Mouse (Mus musculus) common myeloid progenitor, adult 5-6 weeks (primary cell): ENCODE measurements at regions not wholly inside any gene's neighbourhood (a gene's known extent, or its start where the extent isn't known, plus 50 kb on each side); places are given as distances from the start of the nearest gene placed in this dataset.

Experiments
- ATAC-seq: replicated peaks from 2 replicates; pipeline ENCODE4 v1.8.0; 2016; ENCODE audit warnings: low read depth, mild to moderate bottlenecking, moderate TSS enrichment, inconsistent platforms; ENCODE audit not compliant: poor library complexity, severe bottlenecking

DNA sequence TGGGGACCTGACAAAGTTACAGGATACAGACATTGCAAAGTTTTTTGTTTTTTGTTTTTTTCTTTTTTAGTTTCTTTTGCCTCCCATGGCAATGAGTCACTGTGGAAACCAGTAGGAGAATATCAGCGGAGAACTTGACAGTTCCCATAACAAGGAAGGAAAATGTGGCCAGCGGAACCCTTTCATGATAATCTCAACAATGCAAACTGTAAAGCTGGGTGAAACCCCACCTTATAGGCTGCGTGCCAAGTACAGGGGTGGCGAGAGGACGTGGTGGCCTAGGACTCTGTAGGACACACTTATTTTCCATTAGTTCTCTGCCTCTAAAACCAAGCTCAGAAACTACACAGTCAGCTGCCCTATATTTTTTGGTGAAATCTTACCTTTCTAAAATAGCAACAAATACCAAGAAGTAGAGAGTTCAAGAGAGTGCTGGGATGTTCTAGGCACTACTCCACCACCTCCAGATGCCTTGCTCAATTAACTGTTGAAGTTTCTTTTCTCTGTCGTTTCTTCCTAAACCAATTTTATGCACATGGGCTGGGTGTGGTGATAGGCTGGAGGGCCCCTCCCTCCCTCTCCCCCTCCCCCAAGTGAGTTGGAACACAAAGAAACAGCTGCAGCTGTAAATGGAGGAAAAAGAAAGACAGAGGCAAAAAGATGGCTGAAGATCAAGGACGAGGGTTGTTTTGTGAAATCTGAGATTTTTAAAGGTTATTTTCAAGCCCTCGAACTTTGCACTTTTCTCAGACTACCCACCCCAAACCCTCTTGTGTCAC, 201.0 kb upstream of the Kbtbd8 start:
- peak; percentile 81 for ATAC-seq

DNA sequence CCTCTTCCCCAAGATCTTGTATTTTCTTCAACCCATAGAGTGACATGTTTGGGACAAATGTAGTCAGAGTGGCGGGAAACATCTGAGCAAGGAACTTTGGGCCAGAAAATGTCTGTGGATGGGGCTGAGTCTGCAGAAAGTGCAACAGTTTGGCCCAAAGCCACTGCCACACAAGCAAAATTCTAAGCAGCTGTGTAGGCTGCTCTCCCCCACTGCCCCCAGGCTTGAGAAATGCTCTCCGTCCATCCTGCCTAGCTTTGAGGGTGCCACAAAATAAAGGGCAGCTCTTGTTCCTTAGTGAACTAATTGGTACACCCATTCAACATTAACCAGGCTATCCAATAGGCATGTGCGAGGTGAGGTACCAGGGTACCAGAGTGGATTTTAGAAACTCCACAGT, 205.2 kb upstream of the Kbtbd8 start:
- ATAC-seq: no peak

GRCm38 (mm10) chr6:94911374-94911773, 205.7 kb upstream of the Kbtbd8 start:
- ATAC-seq: no peak

DNA sequence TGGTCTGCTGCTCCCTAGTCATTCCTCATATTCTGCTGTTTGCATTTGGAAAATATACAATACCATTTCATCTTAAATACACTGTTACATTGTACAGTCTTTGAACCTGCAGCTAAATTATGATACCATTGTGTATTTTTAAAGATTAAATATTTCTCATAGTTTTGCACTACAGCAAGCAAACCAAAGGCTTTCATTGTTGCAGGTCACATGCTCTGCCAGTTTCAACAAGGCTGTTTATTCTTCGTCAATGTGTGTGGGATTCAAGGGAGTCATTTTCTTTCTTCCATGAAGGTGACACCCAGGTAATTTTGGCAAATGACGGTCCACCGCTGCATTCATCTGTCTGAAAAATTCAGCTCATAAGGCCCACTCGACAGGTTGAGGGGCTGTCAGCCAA, 200.9 kb upstream of the Lrig1 start:
- ATAC-seq: no peak

DNA sequence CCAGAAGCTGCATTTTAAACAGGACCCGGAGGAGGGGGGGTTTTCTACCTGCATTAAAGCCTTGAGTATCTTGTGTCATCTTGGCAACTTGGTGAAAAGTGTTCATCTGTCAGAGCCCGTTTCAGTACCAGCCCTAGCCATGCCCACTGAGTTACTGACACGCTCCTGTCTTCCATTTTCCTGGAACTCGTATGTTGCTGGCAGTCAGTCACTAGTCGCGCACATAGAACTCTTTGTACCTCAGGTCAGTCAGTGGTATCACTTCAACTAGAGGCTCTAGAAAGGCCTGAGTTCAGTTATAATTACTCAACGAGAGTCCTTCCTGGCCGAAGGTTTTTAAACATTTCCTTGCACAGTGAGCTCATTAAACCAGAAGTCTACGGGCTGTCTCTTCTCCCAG, 198.9 kb upstream of the Lrig1 start:
- ATAC-seq: no peak

GRCm38 (mm10) chr6:94890165-94890564, 190.2 kb upstream of the Lrig1 start:
- ATAC-seq: no peak

GRCm38 (mm10) chr6:94889271-94889670, 189.3 kb upstream of the Lrig1 start:
- no peak for ATAC-seq

GRCm38 (mm10) chr6:94881139-94881538, 181.2 kb upstream of the Lrig1 start:
- no peak for ATAC-seq

- ATAC-seq: no peak
Measured at GRCm38 (mm10) chr6:94875841-94876240, 175.9 kb upstream of the Lrig1 start.

- no peak for ATAC-seq
Measured at GRCm38 (mm10) chr6:94875065-94875464, 175.1 kb upstream of the Lrig1 start.

GRCm38 (mm10) chr6:94874415-94874814, 174.5 kb upstream of the Lrig1 start:
- no peak for ATAC-seq

- no peak for ATAC-seq
Measured at GRCm38 (mm10) chr6:94867952-94868351, 168.0 kb upstream of the Lrig1 start.

DNA sequence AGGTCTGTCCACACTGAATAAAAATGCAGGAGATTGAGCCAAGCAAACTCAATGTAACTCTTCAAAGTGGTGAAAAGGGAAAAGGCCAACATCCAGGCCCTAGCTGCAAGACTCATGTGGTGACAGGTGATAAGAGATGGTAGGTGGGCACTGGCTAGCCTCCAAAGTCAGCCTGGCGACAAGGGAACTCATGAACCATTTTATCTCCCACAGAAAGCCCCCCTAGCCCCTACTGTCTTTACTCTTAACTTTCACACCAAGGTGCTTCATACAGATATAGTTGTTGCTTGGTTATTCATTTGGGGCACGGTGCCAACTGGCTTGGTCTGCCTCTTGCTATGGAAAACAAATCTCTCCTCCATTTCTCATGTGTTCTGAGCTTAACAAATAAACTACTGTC, 165.5 kb upstream of the Lrig1 start:
- ATAC-seq: peak; percentile 80

GRCm38 (mm10) chr6:94858121-94858621, 158.2 kb upstream of the Lrig1 start:
- peak; percentile 92 for ATAC-seq

- no peak for ATAC-seq
Measured at GRCm38 (mm10) chr6:94850121-94850520, 150.2 kb upstream of the Lrig1 start.

DNA sequence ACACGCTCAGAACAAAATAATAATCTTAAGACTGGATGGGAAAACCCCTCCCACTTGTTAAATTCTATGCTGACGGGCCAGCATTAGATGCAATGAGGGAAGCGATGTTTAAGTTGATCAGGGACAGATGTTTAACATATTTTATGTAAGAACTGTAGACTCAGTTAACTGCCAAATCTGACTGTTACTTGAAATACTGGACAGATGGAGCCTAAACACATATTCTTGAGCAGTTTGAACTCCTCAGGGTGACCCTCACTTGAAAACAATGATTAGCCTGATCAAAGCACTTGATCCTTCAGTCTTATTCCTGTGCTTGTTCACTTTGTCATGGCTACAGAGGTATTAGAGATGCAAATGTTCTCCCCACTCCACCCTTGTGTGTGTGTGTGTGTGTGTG, 149.6 kb upstream of the Lrig1 start:
- ATAC-seq: no peak

DNA sequence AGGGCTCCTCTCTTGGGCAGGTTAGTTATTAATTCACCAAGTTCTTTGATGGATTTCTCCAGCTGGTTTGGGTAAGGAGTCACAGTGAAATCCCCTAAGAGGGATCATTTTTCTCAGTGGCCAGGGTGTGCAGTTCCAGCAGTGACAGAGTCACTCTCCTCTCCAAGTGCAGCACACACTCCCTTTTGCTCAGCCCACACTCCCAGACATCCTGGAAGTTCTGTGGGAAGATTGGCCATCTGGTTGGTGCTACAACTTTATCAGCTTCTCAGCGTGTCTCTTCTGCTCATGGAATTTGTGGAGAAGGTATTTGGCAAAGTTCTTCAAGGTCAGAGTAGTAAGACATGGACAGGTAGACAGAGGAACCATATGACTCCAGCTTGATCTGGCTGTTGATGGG, 148.5 kb upstream of the Lrig1 start:
- ATAC-seq: no peak

DNA sequence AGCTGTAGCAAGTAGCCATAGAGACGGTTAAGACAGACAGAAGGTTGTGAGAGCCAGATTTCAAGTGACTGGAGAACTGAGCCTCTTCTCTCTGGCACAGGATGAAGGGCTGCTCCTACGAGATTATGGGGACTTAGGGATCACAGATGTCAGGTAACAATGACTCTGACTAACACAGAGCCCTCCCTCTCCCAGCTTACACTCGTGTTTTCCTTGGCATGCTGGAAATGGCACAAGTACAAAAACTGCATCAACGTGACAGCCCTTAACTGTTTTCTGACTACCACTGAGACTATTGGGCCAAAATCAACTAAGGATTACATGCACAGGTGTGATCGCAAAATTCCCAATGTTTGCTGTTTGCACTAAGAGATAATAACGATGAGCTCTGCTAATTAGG, 145.9 kb upstream of the Lrig1 start:
- no peak for ATAC-seq

GRCm38 (mm10) chr6:94842856-94843255, 142.9 kb upstream of the Lrig1 start:
- ATAC-seq: no peak

DNA sequence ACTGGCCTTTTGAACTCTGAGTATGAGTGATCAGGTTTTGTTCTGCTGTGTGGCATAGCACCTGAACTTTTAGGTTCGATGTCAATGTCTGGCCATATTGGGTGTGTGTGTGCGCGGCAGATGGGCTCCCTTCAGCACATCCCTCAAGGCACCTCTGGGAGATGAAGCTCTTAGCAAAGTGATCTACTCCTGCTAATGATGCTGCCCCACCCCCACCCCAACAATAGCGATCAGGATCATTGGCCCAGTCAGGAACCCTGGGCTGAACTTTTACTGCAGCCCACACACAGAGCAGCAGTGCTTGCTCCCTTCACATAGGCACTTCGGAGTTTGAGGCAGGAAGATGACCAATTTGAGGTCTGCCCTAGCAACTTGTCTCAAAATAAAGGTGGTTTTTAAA, 141.9 kb upstream of the Lrig1 start:
- no peak for ATAC-seq

- ATAC-seq: no peak
Measured at GRCm38 (mm10) chr6:94835742-94836141, 135.8 kb upstream of the Lrig1 start.

DNA sequence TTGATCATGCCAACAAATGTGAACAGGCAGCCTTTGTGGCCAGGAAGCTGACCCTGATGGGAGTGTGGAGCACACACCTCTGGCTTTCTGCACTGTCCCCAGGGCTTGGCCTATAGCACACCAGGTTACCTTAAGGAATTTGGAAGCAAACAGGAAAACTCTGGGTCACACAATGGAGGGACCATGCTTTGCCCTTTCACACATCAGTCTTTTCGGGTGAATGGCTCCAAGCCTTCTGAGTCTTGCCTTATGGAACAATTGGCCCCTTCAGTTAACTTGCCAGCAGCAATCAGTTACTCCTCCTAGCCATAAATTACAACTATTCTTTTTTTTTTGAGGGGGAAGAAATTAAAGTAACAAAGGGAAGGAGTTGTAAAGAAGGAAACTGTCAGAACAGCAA, 134.6 kb upstream of the Lrig1 start:
- ATAC-seq: no peak
